In the genomic region with DNA sequence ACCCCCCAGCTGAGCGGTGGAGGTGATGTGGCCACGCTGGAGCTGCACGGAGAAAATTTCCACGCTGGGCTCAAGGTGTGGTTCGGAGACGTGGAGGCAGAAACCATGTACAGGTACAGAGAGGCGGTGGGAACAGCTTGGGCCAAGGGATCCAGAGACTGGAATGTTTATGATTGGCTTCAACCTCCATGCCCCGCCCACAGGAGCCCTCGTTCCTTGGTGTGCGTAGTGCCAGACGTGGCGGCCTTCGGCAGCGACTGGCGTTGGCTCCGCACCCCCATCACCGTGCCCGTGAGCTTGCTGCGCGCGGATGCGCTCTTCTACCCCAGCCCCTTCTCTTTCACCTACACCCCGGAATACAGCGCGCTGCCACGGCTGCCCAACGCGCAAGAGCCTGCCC, we compare ENCODE assay signal across 10 mouse cellular contexts. TPM values are rescaled to one million over a fixed set of nuclear protein-coding genes. Genes with fewer than 3 reads are reported as not detected.
A peak's percentile ranks its signal among the peaks of the same experiment; 100 is the strongest.
DNase-seq lines count a peak whose midpoint lies in the region; ATAC-seq lines count a peak whose summit lies in the region.
"Had no signal": no experiment of that assay in that cellular context is flagged by ENCODE, and none has a peak within 500 bp of the region (broad histone marks: within the 10 kb centered on the region; RNA-seq: fewer than 3 reads in every experiment).

No protein-coding gene starts in this region.

- no peak overlapping the region for H3K9ac ChIP-seq in kidney, embryonic 15.5 days
- H3K9ac ChIP-seq in embryonic facial prominence, embryonic 12.5 days = no peak overlapping the region
- H3K9ac ChIP-seq in hindbrain, embryonic 16.5 days (ENCODE audit: low read depth, low read length) = peak overlapping the region; percentile 39; the same call in 1 of the 2 replicates
- 0 out of 2 replicates have a peak overlapping the region, but pooled peaks have one; percentile 28 for H3K9ac ChIP-seq in midbrain, embryonic 13.5 days (replicated peaks)

- peaks cover 20% of the 10 kb centered on the region for H3K4me1 ChIP-seq in kidney, embryonic 15.5 days
- H3K4me1 ChIP-seq in embryonic facial prominence, embryonic 12.5 days = peaks cover 6% of the 10 kb centered on the region; the same call in 1 of the 2 replicates
- no peaks in the 10 kb centered on the region for H3K4me1 ChIP-seq in hindbrain, embryonic 16.5 days (ENCODE audit: control insufficient read depth, insufficient read depth, low read depth, low read length)
- no peaks in the 10 kb centered on the region; the same call in 1 of the 2 replicates for H3K4me1 ChIP-seq in midbrain, embryonic 13.5 days (replicated peaks)

- H3K27ac ChIP-seq in kidney, embryonic 15.5 days = no peak overlapping the region
- no peak overlapping the region for H3K27ac ChIP-seq in embryonic facial prominence, embryonic 12.5 days
- no peak overlapping the region for H3K27ac ChIP-seq in hindbrain, embryonic 16.5 days (ENCODE audit: low read depth, low read length)
- H3K27ac ChIP-seq in midbrain, embryonic 13.5 days = no peak overlapping the region

- no peak for DNase-seq in kidney, postnatal 14 days
- no peak for DNase-seq in left cerebral cortex, adult 8-10 months (ENCODE audit: low spot score in 2 of 2)
- no peak for DNase-seq in layer of hippocampus, postnatal 25 days (ENCODE audit: extremely low spot score in 1 of 2, low spot score in 1 of 2)
- DNase-seq in left cerebral cortex, postnatal 36 days (ENCODE audit: low spot score in 2 of 2) = no peak

- intact Hi-C loops in left cerebral cortex, postnatal 36 days (cut with DNase I) = loop anchor here (10.0 kb wide), 2 partner anchors 101 to 311 kb away; no protein-coding TSS in a partner anchor

- no peak for ATAC-seq in kidney, embryonic 15.5 days (replicated peaks; ENCODE audit: low FRiP score)
- ATAC-seq in embryonic facial prominence, embryonic 12.5 days (ENCODE audit: insufficient number of reproducible peaks, insufficient read depth, low FRiP score, low TSS enrichment) = no peak
- peak; percentile 34; the same call in 1 of the 2 replicates for ATAC-seq in hindbrain, embryonic 16.5 days
- 0 out of 2 replicates have a peak, but pooled peaks have one; percentile 11 for ATAC-seq in midbrain, embryonic 13.5 days

- H3K27me3 ChIP-seq in kidney, embryonic 15.5 days = peaks cover 34% of the 10 kb centered on the region
- H3K27me3 ChIP-seq in embryonic facial prominence, embryonic 12.5 days = peaks cover 38% of the 10 kb centered on the region
- peaks cover 12% of the 10 kb centered on the region for H3K27me3 ChIP-seq in hindbrain, embryonic 16.5 days (replicated peaks; ENCODE audit: control insufficient read depth, insufficient read depth, low read length)
- peaks cover 32% of the 10 kb centered on the region for H3K27me3 ChIP-seq in midbrain, embryonic 13.5 days

- no peaks in the 10 kb centered on the region for H3K36me3 ChIP-seq in kidney, embryonic 15.5 days
- H3K36me3 ChIP-seq in embryonic facial prominence, embryonic 12.5 days = no peaks in the 10 kb centered on the region
- no peaks in the 10 kb centered on the region for H3K36me3 ChIP-seq in hindbrain, embryonic 16.5 days (ENCODE audit: control insufficient read depth, insufficient read depth, low read length)
- H3K36me3 ChIP-seq in midbrain, embryonic 13.5 days = no peaks in the 10 kb centered on the region

- H3K4me2 ChIP-seq in kidney, embryonic 15.5 days = peak overlapping the region; percentile 56
- H3K4me2 ChIP-seq in embryonic facial prominence, embryonic 12.5 days (replicated peaks) = peak overlapping the region; percentile 50
- H3K4me2 ChIP-seq in hindbrain, embryonic 16.5 days (ENCODE audit: low read length) = peak overlapping the region; percentile 45
- H3K4me2 ChIP-seq in midbrain, embryonic 13.5 days (replicated peaks) = peak overlapping the region; percentile 44

- H3K9me3 ChIP-seq in kidney, embryonic 15.5 days (replicated peaks) = no peaks in the 10 kb centered on the region
- H3K9me3 ChIP-seq in embryonic facial prominence, embryonic 12.5 days = no peaks in the 10 kb centered on the region
- no peaks in the 10 kb centered on the region for H3K9me3 ChIP-seq in hindbrain, embryonic 16.5 days (ENCODE audit: control insufficient read depth, low read length)
- no peaks in the 10 kb centered on the region for H3K9me3 ChIP-seq in midbrain, embryonic 13.5 days

- 22% methylated on average over 28 of the region's 28 CpGs for WGBS in kidney, embryonic 15.5 days
- 24% methylated on average over 28 of the region's 28 CpGs for WGBS in embryonic facial prominence, embryonic 12.5 days
- WGBS in hindbrain, embryonic 16.5 days = 33% methylated on average over 28 of the region's 28 CpGs
- 31% methylated on average over 28 of the region's 28 CpGs for WGBS in midbrain, embryonic 13.5 days

- peak overlapping the region; percentile 25 for H3K4me3 ChIP-seq in kidney, embryonic 15.5 days (replicated peaks)
- peak overlapping the region; percentile 15; the same call in 1 of the 2 replicates for H3K4me3 ChIP-seq in embryonic facial prominence, embryonic 12.5 days
- H3K4me3 ChIP-seq in hindbrain, embryonic 16.5 days (ENCODE audit: low read length) = peak overlapping the region; percentile 26
- peak overlapping the region; percentile 20; the same call in 1 of the 2 replicates for H3K4me3 ChIP-seq in midbrain, embryonic 13.5 days (replicated peaks)

RNA-seq across cellular contexts. Expression of a gene that starts 9.2 kb away (rescaled TPM):
- polyA plus RNA-seq in kidney, embryonic 15.5 days (2015; fragmentation: Nextera tagmentation; extraction: Ambion mirVana) = 1.1 and 2.4 TPM in 2 replicates
- 36.2 and 43.9 TPM in 2 replicates for polyA plus RNA-seq in embryonic facial prominence, embryonic 12.5 days (2016; fragmentation: Nextera tagmentation; extraction: Ambion mirVana)
- 3.8 TPM in 2 replicates for polyA plus RNA-seq in hindbrain, embryonic 16.5 days (2015; fragmentation: Nextera tagmentation; extraction: Ambion mirVana)
- 0.26 and 0.39 TPM in 2 replicates for polyA plus RNA-seq in midbrain, embryonic 13.5 days (2015; fragmentation: Nextera tagmentation; extraction: Ambion mirVana)
- 10 to 100 TPM in 3 of 4 experiments, 1 to 10 TPM in 1; 9.9 to 12.0 (median 10.6) TPM for total RNA-seq in left cerebral cortex, adult 8-10 months (2022)
- 10 to 100 TPM; 13.0 to 17.5 TPM for total RNA-seq in layer of hippocampus, postnatal 25 days (2021)
- 10 to 100 TPM; 11.4 to 13.0 TPM for total RNA-seq in left cerebral cortex, postnatal 36 days (2021)
- total RNA-seq: CH12.LX had no signal

RNA-seq across cellular contexts. Expression of a gene that starts 11.2 kb away (rescaled TPM):
- 0.05 and 0.08 TPM in 2 replicates for polyA plus RNA-seq in kidney, embryonic 15.5 days (2015; fragmentation: Nextera tagmentation; extraction: Ambion mirVana)
- polyA plus RNA-seq in embryonic facial prominence, embryonic 12.5 days (2016; fragmentation: Nextera tagmentation; extraction: Ambion mirVana) = 0.46 and 0.53 TPM in 2 replicates
- polyA plus RNA-seq in hindbrain, embryonic 16.5 days (2015; fragmentation: Nextera tagmentation; extraction: Ambion mirVana) = 0.06 and 0.15 TPM in 2 replicates
- polyA plus RNA-seq in midbrain, embryonic 13.5 days (2015; fragmentation: Nextera tagmentation; extraction: Ambion mirVana) = not detected in 2 replicates
- total RNA-seq in left cerebral cortex, adult 8-10 months (2022) = under 1 TPM; 0.17 to 0.77 (median 0.31) TPM
- under 1 TPM; 0.34 to 0.45 TPM for total RNA-seq in layer of hippocampus, postnatal 25 days (2021)
- total RNA-seq in left cerebral cortex, postnatal 36 days (2021) = under 1 TPM; 0.30 to 0.34 TPM

RNA-seq across cellular contexts. Expression of a gene that starts 25.3 kb away (rescaled TPM):
- 2.4 and 2.7 TPM in 2 replicates for polyA plus RNA-seq in kidney, embryonic 15.5 days (2015; fragmentation: Nextera tagmentation; extraction: Ambion mirVana)
- 0.96 and 1.5 TPM in 2 replicates for polyA plus RNA-seq in embryonic facial prominence, embryonic 12.5 days (2016; fragmentation: Nextera tagmentation; extraction: Ambion mirVana)
- polyA plus RNA-seq in hindbrain, embryonic 16.5 days (2015; fragmentation: Nextera tagmentation; extraction: Ambion mirVana) = 0.66 and 0.75 TPM in 2 replicates
- 0.36 TPM in 1 of 2 replicates, not detected in the other for polyA plus RNA-seq in midbrain, embryonic 13.5 days (2015; fragmentation: Nextera tagmentation; extraction: Ambion mirVana)
- 1 to 10 TPM in 2 of 4 experiments, under 1 TPM in 1, not detected in 1; 0.62 to 1.8 (median 1.3) TPM for total RNA-seq in left cerebral cortex, adult 8-10 months (2022)
- total RNA-seq in layer of hippocampus, postnatal 25 days (2021) = under 1 TPM; 0.59 to 0.68 TPM
- total RNA-seq in left cerebral cortex, postnatal 36 days (2021) = 1 to 10 TPM; 1.0 to 1.5 TPM
- total RNA-seq: left cerebral cortex, postnatal 25 days had no signal

RNA-seq across cellular contexts. Expression of a gene that starts 29.5 kb away (rescaled TPM):
- 149 and 161 TPM in 2 replicates for polyA plus RNA-seq in kidney, embryonic 15.5 days (2015; fragmentation: Nextera tagmentation; extraction: Ambion mirVana)
- polyA plus RNA-seq in embryonic facial prominence, embryonic 12.5 days (2016; fragmentation: Nextera tagmentation; extraction: Ambion mirVana) = 42.6 and 44.4 TPM in 2 replicates
- polyA plus RNA-seq in hindbrain, embryonic 16.5 days (2015; fragmentation: Nextera tagmentation; extraction: Ambion mirVana) = 13.0 and 15.3 TPM in 2 replicates
- polyA plus RNA-seq in midbrain, embryonic 13.5 days (2015; fragmentation: Nextera tagmentation; extraction: Ambion mirVana) = 6.5 and 7.3 TPM in 2 replicates
- total RNA-seq in left cerebral cortex, adult 8-10 months (2022) = 100 to 1,000 TPM in 1 of 4 experiments, 10 to 100 TPM in 3; 81.2 to 117 (median 89.0) TPM
- total RNA-seq in layer of hippocampus, postnatal 25 days (2021) = 100 to 1,000 TPM; 101 to 146 TPM
- total RNA-seq in left cerebral cortex, postnatal 36 days (2021) = 10 to 100 TPM; 98.5 TPM

RNA-seq across cellular contexts. Expression of a gene that starts 42.6 kb away (rescaled TPM):
- polyA plus RNA-seq in kidney, embryonic 15.5 days (2015; fragmentation: Nextera tagmentation; extraction: Ambion mirVana) = 59.2 and 64.2 TPM in 2 replicates
- 65.4 and 66.8 TPM in 2 replicates for polyA plus RNA-seq in embryonic facial prominence, embryonic 12.5 days (2016; fragmentation: Nextera tagmentation; extraction: Ambion mirVana)
- 89.7 and 95.6 TPM in 2 replicates for polyA plus RNA-seq in hindbrain, embryonic 16.5 days (2015; fragmentation: Nextera tagmentation; extraction: Ambion mirVana)
- 77.6 and 81.1 TPM in 2 replicates for polyA plus RNA-seq in midbrain, embryonic 13.5 days (2015; fragmentation: Nextera tagmentation; extraction: Ambion mirVana)
- 10 to 100 TPM; 39.4 to 46.1 (median 40.6) TPM for total RNA-seq in left cerebral cortex, adult 8-10 months (2022)
- total RNA-seq in layer of hippocampus, postnatal 25 days (2021) = 10 to 100 TPM; 41.0 to 45.2 TPM
- 10 to 100 TPM; 34.7 to 40.4 TPM for total RNA-seq in left cerebral cortex, postnatal 36 days (2021)

Comparison
In these comparisons a context has a peak if more than half of its experiments do, and no peak if none do; other contexts are left out.
1. ATAC-seq: peak in hindbrain, embryonic 16.5 days (single experiment) and midbrain, embryonic 13.5 days (single experiment); none in kidney, embryonic 15.5 days (single experiment) and embryonic facial prominence, embryonic 12.5 days (single experiment).
2. H3K9ac ChIP-seq: peak in hindbrain, embryonic 16.5 days (single experiment) and midbrain, embryonic 13.5 days (single experiment); none in kidney, embryonic 15.5 days (single experiment) and embryonic facial prominence, embryonic 12.5 days (single experiment).
3. Peak in every context shown above with its lines, with median percentiles within 50 percentile points of each other: H3K4me2 ChIP-seq and H3K4me3 ChIP-seq.